Mouse (Mus musculus) right cerebral cortex, postnatal 36 days (tissue): ENCODE data around the gene Zfp706.
"Not testable (repeated sequence)": the region's sequence is repeated elsewhere in the genome, so short reads cannot be mapped to it uniquely, and the experiment has no call there.

Source experiments
- DNase-seq, 2 experiments: peaks; one replicate each; pipeline ENCODE4 v3.0.0; 2022; ENCODE audit warnings: low spot score in 2 of 2, mixed read lengths in 1 of 2

The Zfp706 gene

DNA sequence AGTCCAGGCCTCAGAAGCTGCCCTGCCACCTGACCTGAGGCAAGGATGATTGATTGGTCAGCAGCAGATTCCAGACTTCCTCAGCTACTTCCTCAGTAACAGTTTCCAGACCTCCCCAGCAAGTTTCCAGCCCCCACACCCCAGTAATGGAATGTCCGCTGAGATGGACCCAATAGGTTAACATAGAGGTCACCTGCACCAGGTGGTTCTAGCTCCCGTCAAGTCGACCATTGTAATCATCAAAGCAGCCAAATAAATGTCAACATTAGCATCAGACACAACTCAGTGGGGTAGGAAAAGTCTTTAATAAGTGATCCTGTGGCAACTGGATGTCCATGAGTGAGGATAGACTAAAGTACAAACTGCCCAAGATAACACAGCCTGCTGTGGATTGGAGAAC is 3.7 kb upstream of the Zfp706 start:
- no peak for DNase-seq

DNA sequence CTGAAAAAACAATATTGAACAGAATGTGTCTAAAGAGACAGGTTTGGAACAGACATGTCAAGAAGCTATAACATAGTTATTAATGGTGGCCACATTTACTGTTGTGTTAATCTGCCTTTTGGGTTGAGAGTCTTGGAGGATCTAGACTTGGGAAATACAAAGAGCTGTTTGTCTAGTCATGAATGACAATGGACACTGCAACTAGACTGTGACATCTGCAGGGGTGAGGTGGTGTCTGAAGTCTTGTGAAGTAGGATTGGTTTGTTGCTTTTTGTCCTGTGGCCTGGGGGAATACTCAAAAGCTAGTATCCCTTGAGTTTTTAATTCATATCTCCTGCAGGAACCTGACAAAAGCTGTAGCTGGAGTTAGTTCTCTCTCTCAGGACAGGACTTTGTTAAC is 973 bp upstream of the Zfp706 start:
- no peak for DNase-seq

DNA sequence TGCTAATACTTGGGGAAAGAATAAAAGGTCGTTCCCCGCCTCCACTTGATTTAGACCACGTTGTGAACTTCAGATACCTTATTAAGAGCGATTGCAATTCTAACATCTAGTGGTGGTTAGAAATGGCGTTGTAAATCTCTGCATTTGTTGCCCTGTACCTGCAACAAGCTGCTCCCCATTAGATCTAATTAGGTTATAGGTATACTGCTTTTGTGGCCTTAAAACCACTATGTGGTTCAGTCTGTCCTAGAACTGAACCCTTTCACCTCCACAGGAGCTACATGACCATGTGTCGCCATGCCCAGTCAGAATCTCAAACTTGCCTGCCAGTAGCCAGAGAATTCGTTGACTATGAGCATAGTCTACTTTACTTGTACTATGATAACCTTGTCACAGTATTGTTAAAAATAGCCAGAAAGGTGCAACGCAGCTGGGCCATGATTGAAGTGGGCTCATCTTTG is 416 bp upstream of the Zfp706 start:
- DNase-seq: no peak

DNA sequence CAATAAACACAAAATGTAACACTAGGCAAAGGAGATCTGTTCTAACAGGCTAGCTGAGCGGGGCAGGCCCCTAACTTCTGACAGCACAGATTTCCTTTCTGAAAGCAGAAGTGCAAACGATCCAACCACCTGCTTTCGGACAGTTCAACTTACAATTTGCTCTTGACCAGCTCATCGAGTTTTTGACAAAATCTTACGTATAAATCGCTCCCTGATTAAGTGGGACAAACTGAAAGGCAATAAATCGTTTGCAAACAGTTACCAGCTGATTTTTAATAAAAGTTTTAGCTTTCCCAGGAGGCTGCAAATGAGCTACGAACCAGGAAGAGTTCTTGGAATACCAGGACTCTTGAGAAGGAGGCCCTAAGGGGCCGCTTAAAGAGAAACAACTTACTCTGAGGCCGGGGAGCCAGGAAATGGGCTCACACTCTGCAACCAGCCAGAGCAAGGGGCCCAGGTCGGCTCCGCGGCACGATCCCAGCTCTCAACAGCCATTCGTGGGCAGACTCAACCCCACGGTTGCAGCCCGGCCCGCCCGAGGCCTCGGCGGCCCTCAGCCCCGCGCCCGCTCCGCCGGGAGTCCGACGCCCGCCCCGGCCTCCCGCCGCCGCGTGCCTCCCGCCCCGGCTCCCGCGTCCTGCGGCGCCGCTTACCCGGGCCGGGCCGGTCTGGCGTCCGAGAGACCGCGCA is 953 bp downstream of the Zfp706 start:
- no peak for DNase-seq

DNA sequence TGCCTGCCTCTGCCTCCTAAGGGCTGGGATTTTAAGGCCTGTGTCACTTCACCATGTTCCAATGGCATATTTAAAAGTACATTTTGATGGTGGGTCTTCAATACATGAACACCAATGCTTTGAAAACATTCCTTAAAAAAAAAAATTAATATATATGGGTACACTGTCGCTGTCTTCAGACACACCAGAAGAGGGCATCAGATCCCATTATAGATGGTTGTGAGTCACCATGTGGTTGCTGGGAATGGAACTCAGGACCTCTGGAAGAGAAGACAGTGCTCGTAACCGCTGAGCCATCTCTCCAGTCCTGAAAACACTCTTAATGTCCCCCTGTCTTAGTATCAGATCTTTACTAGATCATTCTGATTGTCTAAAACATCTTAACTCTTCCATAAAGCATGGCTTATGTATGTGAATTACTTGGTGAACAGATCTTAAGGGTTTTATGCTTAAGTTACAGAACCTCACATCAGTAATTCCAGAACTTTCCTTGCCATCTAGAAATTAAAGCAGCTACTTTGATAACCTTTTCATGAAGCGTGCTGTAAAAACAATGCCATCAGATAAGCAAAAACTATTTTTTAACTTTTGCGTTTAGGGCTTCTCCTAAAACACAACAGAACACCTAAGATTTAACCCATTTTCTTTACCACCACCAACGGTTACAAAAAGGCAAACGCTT is 1.6 kb downstream of the Zfp706 start:
- DNase-seq: no peak

- DNase-seq: no peak
Observed at GRCm38 (mm10) chr15:37004858-37005257, 2.7 kb downstream of the Zfp706 start.

GRCm38 (mm10) chr15:37002276-37002675 is 5.3 kb downstream of the Zfp706 start:
- DNase-seq: no peak

DNA sequence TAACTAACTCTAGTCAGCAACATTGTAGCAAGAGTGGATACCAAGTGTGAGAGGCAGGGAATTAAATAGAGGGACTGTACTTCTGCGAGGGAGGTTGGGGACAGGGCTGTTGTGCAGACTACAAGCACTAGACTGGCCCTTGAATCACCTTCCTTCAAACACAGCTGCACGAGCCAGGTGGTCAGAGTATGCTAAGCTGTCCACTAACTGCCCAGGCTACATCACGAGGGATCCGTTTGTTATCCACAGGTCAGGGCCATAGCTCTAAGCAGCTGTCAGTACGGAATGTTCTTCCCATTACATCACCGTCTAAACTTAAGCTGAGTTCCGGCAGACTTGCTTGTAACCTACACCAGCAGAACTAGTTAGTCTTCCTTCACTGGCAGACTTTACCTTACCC is 8.0 kb downstream of the Zfp706 start:
- not testable (repeated sequence) for DNase-seq

GRCm38 (mm10) chr15:36995166-36995565 is 12.4 kb downstream of the Zfp706 start:
- no peak for DNase-seq

DNA sequence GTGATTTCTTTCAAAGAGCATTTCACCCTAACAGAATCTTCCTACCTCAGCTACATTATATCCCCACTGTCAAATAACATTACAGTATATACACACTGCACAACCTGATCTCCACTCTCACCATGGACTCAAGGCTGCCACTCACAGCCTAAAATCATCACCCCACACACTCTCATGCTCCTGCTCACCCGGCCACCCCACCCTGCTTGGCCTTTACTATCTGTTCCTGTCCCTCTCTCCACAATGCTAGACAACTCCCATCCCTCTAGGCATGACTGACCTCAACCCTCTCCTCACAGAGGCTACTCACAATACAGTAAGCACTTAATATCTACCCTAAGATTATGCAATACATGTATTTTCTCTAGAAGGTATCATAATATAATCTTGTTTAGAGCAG is 12.9 kb downstream of the Zfp706 start:
- no peak for DNase-seq

GRCm38 (mm10) chr15:36993435-36994178 is 14.0 kb downstream of the Zfp706 start:
- no peak for DNase-seq

DNA sequence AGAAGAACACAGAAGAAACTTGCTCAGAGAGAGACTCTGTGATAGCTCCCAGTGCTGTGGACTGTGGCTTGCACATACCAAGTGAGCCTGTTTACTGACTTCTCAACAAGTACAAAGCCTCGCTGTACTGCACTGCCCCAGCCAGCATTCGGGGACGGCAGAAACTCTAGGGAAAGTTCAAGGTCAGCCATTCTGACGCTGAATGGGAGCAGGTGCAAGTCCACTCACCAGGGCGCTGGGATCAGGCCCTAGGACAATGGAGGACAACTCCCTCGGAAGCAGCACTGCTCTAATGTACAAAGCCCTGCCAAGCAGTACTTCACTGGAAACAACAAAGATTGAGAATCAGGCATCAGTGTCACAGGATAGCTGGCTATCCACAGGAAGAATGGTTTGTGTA is 16.2 kb downstream of the Zfp706 start:
- no peak for DNase-seq

- DNase-seq: no peak
Observed at GRCm38 (mm10) chr15:36989922-36990321, 17.7 kb downstream of the Zfp706 start.

DNA sequence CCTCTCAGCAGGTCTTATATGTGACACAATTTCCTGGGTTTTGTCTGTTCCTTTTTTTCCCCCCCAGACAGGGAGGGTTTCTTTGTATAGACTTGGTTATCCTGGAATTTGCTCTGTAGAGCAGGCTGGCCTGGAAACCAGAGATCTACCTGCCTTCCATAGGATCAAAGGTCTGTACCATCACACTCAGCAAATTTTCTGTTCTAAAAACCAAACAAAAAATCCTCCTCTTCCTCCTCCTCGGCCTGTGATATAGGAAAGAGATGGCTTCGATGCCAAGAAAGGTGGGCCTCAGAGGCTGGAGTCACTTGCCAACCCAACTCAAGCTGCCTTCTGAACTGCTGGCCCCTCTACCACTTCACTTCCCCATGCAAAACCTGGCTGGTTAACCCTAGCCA is 18.9 kb downstream of the Zfp706 start:
- DNase-seq: no peak

GRCm38 (mm10) chr15:36987976-36988717 is 19.4 kb downstream of the Zfp706 start:
- no peak for DNase-seq

DNA sequence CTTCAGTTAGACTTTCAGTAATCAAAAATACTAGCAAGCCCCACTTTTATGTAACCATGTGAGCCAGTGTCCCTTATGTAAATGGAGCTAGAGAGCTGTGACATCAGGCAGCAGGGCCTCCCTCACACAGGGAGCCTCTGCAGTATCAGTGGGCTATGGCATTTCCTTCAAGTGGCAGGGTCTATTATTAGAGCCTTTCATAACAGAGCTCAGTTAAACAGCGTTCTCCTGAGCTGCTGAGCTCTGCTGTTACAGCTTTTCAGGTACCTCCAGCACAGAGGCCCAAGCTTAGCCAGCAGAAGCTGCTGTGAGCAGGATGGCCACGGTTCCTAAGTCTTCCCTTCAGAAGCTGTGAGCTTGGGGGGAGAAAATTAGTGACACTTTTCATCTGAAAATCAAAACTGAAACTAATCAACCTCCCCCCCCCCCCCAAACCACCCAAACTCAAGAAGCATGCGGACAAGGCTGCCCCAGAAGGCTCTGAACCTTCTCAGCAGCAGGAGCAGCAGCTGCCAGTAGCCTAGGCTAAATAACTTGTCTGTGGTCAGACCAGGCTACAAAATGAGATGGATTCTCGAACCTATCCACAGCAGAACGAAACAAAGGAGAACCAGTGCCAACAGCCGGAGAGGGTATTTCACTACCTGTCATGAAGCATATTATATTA is 20.2 kb downstream of the Zfp706 start:
- DNase-seq: peak; percentile 51 to 63

- DNase-seq: no peak
Observed at GRCm38 (mm10) chr15:36985567-36985925, 22.0 kb downstream of the Zfp706 start.

DNA sequence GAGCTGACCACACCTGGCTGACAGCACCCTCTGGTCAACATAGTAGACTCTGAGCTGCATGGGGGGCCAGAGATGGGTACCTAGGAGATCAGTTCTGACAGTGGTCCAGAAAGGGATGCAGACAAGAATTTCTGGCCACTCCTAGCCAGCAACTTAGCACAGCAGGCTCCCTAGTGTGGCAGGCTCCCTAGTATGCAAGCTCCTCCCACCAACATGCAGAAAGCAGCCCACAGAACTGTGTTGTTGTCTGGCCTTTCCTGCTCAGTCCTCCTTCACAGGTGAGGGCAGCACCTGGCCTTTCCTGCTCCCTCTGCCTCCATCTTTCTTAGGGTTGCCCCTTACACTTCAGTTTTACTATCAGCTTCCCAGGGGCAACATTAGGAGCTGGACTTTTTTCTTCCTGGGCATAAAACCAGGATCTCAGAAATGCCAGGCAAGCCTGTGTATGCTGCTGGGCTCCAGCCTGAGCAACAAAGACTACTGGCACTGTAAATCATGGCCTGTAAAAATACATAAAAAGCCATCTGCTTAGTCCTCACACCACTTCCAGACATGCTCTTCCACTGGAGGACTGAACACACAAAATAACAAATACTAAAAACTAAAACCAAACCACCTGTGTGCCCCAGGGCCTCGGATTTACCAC is 22.5 kb downstream of the Zfp706 start:
- DNase-seq: no peak

DNA sequence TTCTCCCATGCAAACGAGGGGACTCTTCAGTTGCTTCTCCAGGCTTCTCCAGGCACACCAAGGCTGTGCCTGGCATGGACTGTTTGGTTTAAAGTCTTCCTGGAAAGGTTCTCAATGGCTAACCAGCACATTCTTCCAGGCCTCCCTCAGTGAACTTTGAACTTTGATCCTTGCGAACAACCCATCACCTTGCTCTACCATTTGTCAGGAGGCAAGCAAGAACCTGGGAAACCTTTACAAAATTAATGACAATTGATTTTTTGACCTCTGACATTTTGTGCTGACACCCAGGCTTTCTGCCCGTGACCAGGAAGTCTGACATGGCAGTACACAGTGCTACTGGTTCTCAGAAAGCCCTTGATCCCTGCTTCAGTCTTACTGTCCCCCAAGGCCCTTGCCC is 24.1 kb downstream of the Zfp706 start:
- DNase-seq: no peak

- DNase-seq: no peak
Observed at GRCm38 (mm10) chr15:36980238-36980637, 27.3 kb downstream of the Zfp706 start.
